Mouse (Mus musculus): Measurements from ENCODE around the gene Bcas1. TPM values are rescaled to one million over a fixed set of nuclear protein-coding genes. Genes with fewer than 3 reads are reported as not detected.

The Bcas1 gene
- polyA plus RNA-seq (2015; fragmentation: Nextera tagmentation; extraction: Ambion mirVana), result 0.55 and 1.3 TPM in 2 replicates

DNA sequence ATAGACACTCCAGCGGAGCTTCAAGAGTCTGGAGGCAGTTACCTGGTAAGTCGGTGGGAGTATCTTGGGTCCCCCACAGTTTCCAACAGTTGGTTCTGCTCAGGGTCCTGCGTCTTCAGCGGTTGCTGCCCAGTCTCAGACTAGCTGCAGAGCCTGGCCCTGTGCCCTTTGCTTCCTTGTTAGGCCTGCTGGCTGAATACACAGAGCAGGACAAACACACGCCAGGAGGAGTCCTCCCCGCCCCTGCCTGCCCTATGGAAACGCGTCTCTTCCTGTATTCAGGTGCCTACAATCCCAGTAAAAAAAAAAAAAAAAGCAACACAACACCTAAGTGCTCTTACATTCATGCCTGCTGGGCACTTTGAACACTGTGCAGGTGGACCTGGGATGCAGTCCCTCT is at the start of gene Bcas1:
Bcas1 (minus strand) TSS at position 142 of the 400 bp plus-strand sequence.

Other genes with a start within 250 kb of the Bcas1 start
- 107 and 186 TPM in 2 replicates for gene Pfdn4, start 68.6 kb upstream of the Bcas1 start, polyA plus RNA-seq (2015; fragmentation: Nextera tagmentation; extraction: Ambion mirVana)
- 0.10 TPM in 1 of 2 replicates, not detected in the other for gene Cyp24a1, start 69.3 kb upstream of the Bcas1 start, polyA plus RNA-seq (2015; fragmentation: Nextera tagmentation; extraction: Ambion mirVana)
- not detected in 2 replicates for gene 4930470P17Rik, start 174.2 kb upstream of the Bcas1 start, polyA plus RNA-seq (2015; fragmentation: Nextera tagmentation; extraction: Ambion mirVana)